29 mouse cellular contexts compared by ENCODE assay signal in genomic region chr3:152745611-152746010, GRCm38 (mm10). TPM values are rescaled to one million over a fixed set of nuclear protein-coding genes. Genes with fewer than 3 reads are reported as not detected.
A peak's percentile ranks its signal among the peaks of the same experiment; 100 is the strongest.
DNase-seq lines count a peak whose midpoint lies in the region; ATAC-seq lines count a peak whose summit lies in the region.
"Had no signal": no experiment of that assay in that cellular context is flagged by ENCODE, and none has a peak within 500 bp of the region (broad histone marks: within the 10 kb centered on the region; RNA-seq: fewer than 3 reads in every experiment).

No protein-coding gene starts in this region.

- no peak for ATAC-seq in intestine, embryonic 14.5 days (replicated peaks; ENCODE audit: low FRiP score, low TSS enrichment, low read depth)
- no peak for ATAC-seq in intestine, embryonic 16.5 days
- ATAC-seq: forebrain, embryonic 16.5 days; inflammation-experienced regulatory T-cells, adult 6 months; lung, postnatal 0 days; Patski had no signal

- peaks cover 5% of the 10 kb centered on the region; the same call in 1 of the 2 replicates for H3K36me3 ChIP-seq in intestine, embryonic 14.5 days (ENCODE audit: control insufficient read depth, insufficient read depth, low read length)
- no peaks in the 10 kb centered on the region for H3K36me3 ChIP-seq in intestine, embryonic 16.5 days (ENCODE audit: control insufficient read depth, insufficient read depth, low read length)
- H3K36me3 ChIP-seq: hindbrain, embryonic 15.5 days; stomach, embryonic 15.5 days had no signal

- H3K4me2 ChIP-seq in intestine, embryonic 14.5 days (ENCODE audit: low read length): no peak overlapping the region
- H3K4me2 ChIP-seq in intestine, embryonic 16.5 days (ENCODE audit: low read depth, low read length): no peak overlapping the region
- H3K4me2 ChIP-seq: embryonic facial prominence, embryonic 12.5 days; heart, embryonic 11.5 days; hindbrain, embryonic 15.5 days; limb, embryonic 13.5 days; liver, embryonic 13.5 days; stomach, embryonic 15.5 days had no signal

- no peaks in the 10 kb centered on the region for H3K4me1 ChIP-seq in intestine, embryonic 14.5 days (replicated peaks; ENCODE audit: control insufficient read depth, insufficient read depth, low read length)
- H3K4me1 ChIP-seq in intestine, embryonic 16.5 days (ENCODE audit: control insufficient read depth, insufficient read depth, low read length): no peaks in the 10 kb centered on the region
- H3K4me1 ChIP-seq: embryonic facial prominence, embryonic 12.5 days; hindbrain, embryonic 15.5 days; limb, embryonic 13.5 days; stomach, embryonic 15.5 days had no signal

- 96% methylated on average over 9 of the region's 9 CpGs for WGBS in intestine, embryonic 14.5 days
- WGBS in intestine, embryonic 16.5 days: 97% methylated on average over 9 of the region's 9 CpGs

- H3K4me3 ChIP-seq in intestine, embryonic 14.5 days (ENCODE audit: low read depth, low read length): no peak overlapping the region
- H3K4me3 ChIP-seq in intestine, embryonic 16.5 days (ENCODE audit: low read length): no peak overlapping the region
- H3K4me3 ChIP-seq: embryonic facial prominence, embryonic 12.5 days; gastrocnemius, adult 2 months; hindbrain, embryonic 15.5 days; limb, embryonic 13.5 days; liver, embryonic 13.5 days; stomach, embryonic 15.5 days had no signal

- H3K27ac ChIP-seq in intestine, embryonic 14.5 days (ENCODE audit: low read depth): no peak overlapping the region
- H3K27ac ChIP-seq in intestine, embryonic 16.5 days (ENCODE audit: low read length): no peak overlapping the region
- H3K27ac ChIP-seq: embryonic facial prominence, embryonic 12.5 days; gastrocnemius, adult 2 months; hindbrain, embryonic 15.5 days; kidney, postnatal 0 days; limb, embryonic 13.5 days; liver, embryonic 13.5 days; stomach, embryonic 15.5 days had no signal

- no peaks in the 10 kb centered on the region for H3K27me3 ChIP-seq in intestine, embryonic 14.5 days (replicated peaks; ENCODE audit: control insufficient read depth, insufficient read depth, low read length)
- H3K27me3 ChIP-seq in intestine, embryonic 16.5 days (replicated peaks; ENCODE audit: control insufficient read depth, insufficient read depth, low read length): no peaks in the 10 kb centered on the region
- H3K27me3 ChIP-seq: embryonic facial prominence, embryonic 12.5 days; hindbrain, embryonic 15.5 days; limb, embryonic 13.5 days; liver, embryonic 13.5 days; Patski; stomach, embryonic 15.5 days had no signal

- H3K9ac ChIP-seq in intestine, embryonic 14.5 days (ENCODE audit: low read length): no peak overlapping the region
- H3K9ac ChIP-seq in intestine, embryonic 16.5 days (ENCODE audit: low read depth, low read length): no peak overlapping the region
- H3K9ac ChIP-seq: embryonic facial prominence, embryonic 12.5 days; hindbrain, embryonic 15.5 days; limb, embryonic 13.5 days; liver, embryonic 13.5 days; stomach, embryonic 15.5 days had no signal

- DNase-seq in intestine, embryonic 14.5 days (ENCODE audit: low spot score): peak; percentile 39
- peak; percentile 29 for DNase-seq in cerebellum, adult 11 months
- DNase-seq in cerebellum, adult 9-10 months: peak; percentile 45
- peak; percentile 26 to 31 for DNase-seq in cerebellum, postnatal 36 days
- no peak for DNase-seq in right cerebral cortex, postnatal 25 days
- DNase-seq in gastrocnemius, adult 8-10 months (ENCODE audit: low spot score in 2 of 2): no peak
- DNase-seq: adrenal gland, postnatal 36 days; embryo, embryonic 11 days; gastrocnemius, adult 2 months; heart, postnatal 36 days; kidney, adult 2 months; kidney, postnatal 4 days; liver, embryonic 13.5 days; lung, adult 18-20 months; lung, postnatal 4 days; midbrain, embryonic 14.5 days; retina, postnatal 1 day; right cerebral cortex, postnatal 14 days had no signal

- no peaks in the 10 kb centered on the region for H3K9me3 ChIP-seq in intestine, embryonic 14.5 days (ENCODE audit: control insufficient read depth, low read length)
- no peaks in the 10 kb centered on the region for H3K9me3 ChIP-seq in intestine, embryonic 16.5 days (ENCODE audit: control insufficient read depth, low read length)
- H3K9me3 ChIP-seq: embryonic facial prominence, embryonic 12.5 days; hindbrain, embryonic 15.5 days; limb, embryonic 13.5 days; liver, embryonic 13.5 days; stomach, embryonic 15.5 days had no signal

RNA-seq across cellular contexts. Expression of gene Pigk, which starts 31.7 kb away (rescaled TPM):
- polyA plus RNA-seq in intestine, embryonic 14.5 days (2014; fragmentation: Nextera tagmentation; extraction: Ambion mirVana): 41.8 and 42.9 TPM in 2 replicates
- 32.8 and 35.9 TPM in 2 replicates for polyA plus RNA-seq in intestine, embryonic 16.5 days (2015; fragmentation: Nextera tagmentation; extraction: Ambion mirVana)
- total RNA-seq in gastrocnemius, adult 8-10 months (2022): 10 to 100 TPM; 16.3 to 18.2 (median 17.7) TPM

Comparison
In these comparisons a context has a peak if more than half of its experiments do, and no peak if none do; other contexts are left out.
1. DNase-seq: peak in intestine, embryonic 14.5 days (single experiment), cerebellum, adult 11 months (single experiment), cerebellum, adult 9-10 months (single experiment) and cerebellum, postnatal 36 days (2 of 2); none in right cerebral cortex, postnatal 25 days (single experiment) and gastrocnemius, adult 8-10 months (0 of 2).